Mouse (Mus musculus) C2C12 (cell line): ENCODE results near the gene Car12.

Experiments used
- CEBPB ChIP-seq: IDR thresholded peaks from one replicate; pipeline ENCODE4 v1.6.1; 2011; ENCODE audit warnings: low read depth, mild to moderate bottlenecking, control low read depth, moderate library complexity
- CTCF ChIP-seq: IDR thresholded peaks from one replicate; pipeline ENCODE4 v1.5.1; 2011; ENCODE audit not compliant: control insufficient read depth, insufficient read depth, insufficient read length
- FOSL1 ChIP-seq: IDR thresholded peaks from one replicate; pipeline ENCODE4 v1.8.0; 2011; ENCODE audit warnings: mild to moderate bottlenecking, low read length; ENCODE audit not compliant: poor library complexity, insufficient read depth, severe bottlenecking
- MAX ChIP-seq: IDR thresholded peaks from one replicate; pipeline ENCODE4 v1.6.1; 2011; ENCODE audit warnings: mild to moderate bottlenecking, control low read depth
- MYOD1 ChIP-seq: IDR thresholded peaks from one replicate; pipeline ENCODE4 v1.6.1; 2011; ENCODE audit warnings: low read depth; ENCODE audit not compliant: control insufficient read depth, insufficient read length
- MYOG ChIP-seq: IDR thresholded peaks from one replicate; pipeline ENCODE4 v1.6.1; 2011; ENCODE audit not compliant: control insufficient read depth, insufficient read length; ENCODE audit errors: extremely low read depth
- USF1 ChIP-seq: IDR thresholded peaks from one replicate; pipeline ENCODE4 v1.6.1; 2011; ENCODE audit warnings: low read depth, mild to moderate bottlenecking, control low read depth, moderate library complexity

GRCm38 (mm10) chr9:66710626-66711025, 2.9 kb upstream of the Car12 start:
- no peak for TF ChIP-seq CTCF
- TF ChIP-seq MAX, result no peak
- no peak for TF ChIP-seq USF1
- TF ChIP-seq CEBPB, result no peak
- no peak for TF ChIP-seq MYOD1
- TF ChIP-seq MYOG, result no peak
- no peak for TF ChIP-seq FOSL1
